Mouse (Mus musculus): ENCODE data around the gene Abca12. TPM values are rescaled to one million over a fixed set of nuclear protein-coding genes. Genes with fewer than 3 reads are reported as not detected.

The Abca12 gene
- total RNA-seq, 2 experiments from 2014 or later = 3.0 to 3.4 TPM

GRCm38 (mm10) chr1:71341370-71342260 lies 73.1 kb downstream of the Abca12 start:
- DNase-seq (ENCODE audit: low spot score) = no peak
- intact Hi-C loops (cut with DNase I) = no loop called here

- intact Hi-C loops (cut with DNase I) = no loop called here
- DNase-seq (ENCODE audit: low spot score) = no peak
These were observed 76.0 kb downstream of the Abca12 start for GRCm38 (mm10) chr1:71338548-71339340.

GRCm38 (mm10) chr1:71330349-71330748 lies 84.4 kb downstream of the Abca12 start:
- intact Hi-C loops (cut with DNase I) = no loop called here

DNA sequence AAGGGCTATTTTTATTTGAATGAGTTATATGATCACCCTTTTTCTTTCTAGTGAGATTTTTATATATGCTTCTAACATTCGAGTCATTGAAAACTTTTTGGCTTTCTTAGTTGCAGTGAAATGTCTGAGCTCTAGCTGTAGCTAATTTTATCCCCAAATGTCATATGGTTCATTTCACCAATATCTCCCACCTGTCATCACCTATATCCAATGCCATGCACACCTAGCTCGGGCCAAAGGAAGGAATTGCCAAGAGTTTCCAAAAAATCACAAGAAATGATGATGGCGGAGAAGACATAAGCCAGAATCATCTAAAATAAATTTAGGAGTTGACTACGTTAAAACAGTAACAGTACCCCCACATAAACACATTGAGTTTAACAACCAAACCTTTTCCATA lies 102.5 kb downstream of the Abca12 start:
- intact Hi-C loops (cut with DNase I) = no loop called here
- DNase-seq (ENCODE audit: low spot score) = no peak

More at GRCm38 (mm10) chr1:71330349-71330748, 84.4 kb downstream of the Abca12 start:
- DNase-seq (ENCODE audit: low spot score) = no peak

GRCm38 (mm10) chr1:71310614-71311013 lies 104.1 kb downstream of the Abca12 start:
- intact Hi-C loops (cut with DNase I) = no loop called here
- DNase-seq (ENCODE audit: low spot score) = no peak

DNA sequence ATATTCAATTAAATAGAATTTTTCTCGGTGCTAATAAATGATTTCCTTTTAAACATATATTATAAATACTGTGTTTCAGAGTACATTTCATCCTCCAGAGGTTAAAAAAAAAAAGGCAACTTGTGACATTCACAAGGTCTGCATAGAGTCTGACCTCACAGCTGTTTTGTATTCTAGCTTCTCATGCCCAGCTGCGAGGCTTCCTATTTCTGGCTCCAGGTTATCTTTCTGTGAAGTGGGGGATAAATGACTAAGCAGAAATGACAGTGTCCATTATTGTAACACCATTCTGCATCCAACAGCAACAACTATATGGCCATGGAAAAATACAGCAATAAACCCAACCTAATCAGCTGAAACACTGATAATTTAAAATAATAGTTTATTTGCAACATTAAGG lies 107.3 kb downstream of the Abca12 start:
- no peak for DNase-seq (ENCODE audit: low spot score)
- intact Hi-C loops (cut with DNase I) = no loop called here

DNA sequence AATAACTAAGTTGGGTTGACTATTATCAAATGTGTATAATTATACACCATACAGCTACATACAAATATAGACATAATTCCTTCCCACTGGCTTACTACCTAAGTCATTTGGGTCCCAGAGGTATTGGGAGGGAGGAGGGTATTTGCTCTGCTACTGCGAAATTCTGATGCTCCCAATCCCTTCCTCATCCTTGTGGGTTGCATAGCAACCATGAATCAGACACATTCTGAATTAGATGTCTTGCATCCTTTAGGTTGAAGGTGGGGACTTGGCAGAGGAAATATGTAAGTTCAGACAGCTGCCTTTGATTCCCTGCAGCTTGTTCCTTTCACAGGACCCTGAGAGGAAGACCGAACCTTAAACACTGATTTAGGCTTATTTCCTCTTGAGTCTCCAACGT lies 108.5 kb downstream of the Abca12 start:
- DNase-seq (ENCODE audit: low spot score) = no peak
- intact Hi-C loops (cut with DNase I) = no loop called here

GRCm38 (mm10) chr1:71304588-71304987 lies 110.1 kb downstream of the Abca12 start:
- no peak for DNase-seq (ENCODE audit: low spot score)
- intact Hi-C loops (cut with DNase I) = no loop called here

GRCm38 (mm10) chr1:71297021-71297420 lies 117.7 kb downstream of the Abca12 start:
- intact Hi-C loops (cut with DNase I) = no loop called here
- no peak for DNase-seq (ENCODE audit: low spot score)

GRCm38 (mm10) chr1:71296585-71296984 lies 118.1 kb downstream of the Abca12 start:
- intact Hi-C loops (cut with DNase I) = no loop called here

GRCm38 (mm10) chr1:71291917-71292316 lies 122.8 kb downstream of the Abca12 start:
- DNase-seq (ENCODE audit: low spot score) = no peak
- intact Hi-C loops (cut with DNase I) = no loop called here

More at GRCm38 (mm10) chr1:71296585-71296984, 118.1 kb downstream of the Abca12 start:
- no peak for DNase-seq (ENCODE audit: low spot score)

DNA sequence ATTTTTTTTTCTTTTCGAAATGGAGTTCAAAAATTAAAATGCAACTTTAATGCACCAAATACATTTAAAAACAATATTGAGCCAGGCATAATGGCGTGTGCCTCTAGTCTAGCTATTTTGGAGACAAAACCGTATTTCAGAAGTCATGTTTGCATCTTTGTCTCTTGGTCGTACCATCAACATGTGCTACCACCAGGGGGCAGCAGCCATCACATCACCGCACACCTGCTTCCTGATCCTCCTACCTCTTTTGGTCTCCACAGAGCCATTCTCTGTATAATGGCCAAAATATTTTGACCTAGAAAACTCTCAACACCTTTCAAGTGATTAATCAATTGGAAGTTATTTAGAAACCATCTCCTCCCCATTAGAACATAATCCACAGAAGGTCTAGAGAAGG lies 125.2 kb downstream of the Abca12 start:
- no peak for DNase-seq (ENCODE audit: low spot score)
- intact Hi-C loops (cut with DNase I) = loop anchor here (2.0 to 5.0 kb wide), 3 partner anchors 73 to 833 kb away; no protein-coding TSS in a partner anchor

DNA sequence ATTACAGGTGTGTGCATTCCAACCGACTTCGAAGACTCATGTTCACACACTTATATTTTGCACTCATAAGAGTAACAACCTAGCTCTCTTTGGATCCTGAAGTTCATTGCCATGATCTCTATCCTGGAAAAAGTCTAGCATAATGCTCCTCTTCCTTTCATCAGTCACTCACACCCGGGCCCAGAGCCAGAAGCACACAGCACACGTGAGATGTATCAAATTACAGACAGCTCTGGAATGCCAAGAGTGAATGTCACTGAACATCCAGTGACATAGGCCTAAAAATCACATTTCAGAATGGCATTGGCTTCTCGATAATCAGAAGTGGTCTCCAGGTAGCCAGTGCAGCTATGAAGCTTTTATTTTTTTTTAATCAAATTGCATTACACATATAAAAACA lies 137.8 kb downstream of the Abca12 start:
- intact Hi-C loops (cut with DNase I) = no loop called here
- DNase-seq (ENCODE audit: low spot score) = no peak

DNA sequence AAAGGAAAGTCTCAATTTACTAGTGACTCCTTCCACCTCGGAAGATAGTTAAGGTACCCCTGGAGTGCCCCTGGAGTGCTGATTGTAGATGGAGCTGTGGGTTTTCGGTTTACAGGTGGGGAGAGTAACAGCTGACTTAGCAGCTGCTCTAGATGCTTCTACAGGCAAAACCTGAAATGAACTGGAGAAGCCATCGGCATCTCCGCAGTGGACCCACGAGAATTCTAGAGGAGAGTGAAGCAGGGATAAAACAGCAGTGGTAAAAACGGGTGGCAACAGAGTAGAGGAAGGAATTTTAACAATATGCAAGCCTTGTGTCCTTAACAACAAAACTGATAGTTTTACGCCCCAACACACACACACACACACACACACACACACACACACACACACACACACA lies 142.2 kb downstream of the Abca12 start:
- intact Hi-C loops (cut with DNase I) = no loop called here
- no peak for DNase-seq (ENCODE audit: low spot score)

DNA sequence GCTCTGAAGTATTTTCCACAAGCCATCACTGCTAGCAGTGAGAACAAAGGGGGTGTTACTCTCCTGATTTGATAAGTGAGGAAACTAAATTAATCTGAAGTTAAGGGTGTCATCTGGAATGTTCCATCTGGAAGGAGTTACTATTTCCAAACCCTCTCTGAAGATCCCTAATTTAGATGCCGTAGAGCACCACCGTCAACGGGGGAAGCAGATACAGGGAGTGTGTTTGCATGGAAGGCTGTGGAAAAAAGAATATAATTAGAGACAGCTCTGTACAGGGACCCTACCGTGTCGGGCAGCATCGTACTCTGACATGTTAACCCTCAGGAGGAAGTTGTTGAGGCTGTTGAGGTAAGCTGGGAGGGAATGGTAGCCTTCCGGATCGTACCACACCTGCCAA lies 142.6 kb downstream of the Abca12 start:
- intact Hi-C loops (cut with DNase I) = no loop called here
- DNase-seq (ENCODE audit: low spot score) = no peak

- intact Hi-C loops (cut with DNase I) = no loop called here
- no peak for DNase-seq (ENCODE audit: low spot score)
These were observed 144.6 kb downstream of the Abca12 start for GRCm38 (mm10) chr1:71270083-71270482.

DNA sequence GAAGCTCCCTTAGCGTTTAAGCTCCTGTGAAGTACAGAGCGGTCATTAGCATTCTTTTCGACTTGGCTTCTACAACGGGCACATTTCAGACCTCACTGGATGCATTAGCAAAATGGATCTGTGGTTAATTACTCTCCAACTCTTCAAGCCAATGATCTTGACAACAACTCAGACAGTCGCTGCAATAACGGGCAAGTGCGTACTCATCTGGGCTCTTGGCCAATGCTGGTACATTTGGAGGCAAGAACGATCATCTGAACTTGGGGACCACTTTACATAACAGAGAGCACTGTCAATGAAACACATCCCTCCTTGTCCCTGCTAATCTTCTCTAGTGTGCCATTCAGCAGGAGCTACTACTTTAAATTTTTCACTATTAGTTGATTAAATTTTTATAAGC lies 148.1 kb downstream of the Abca12 start:
- intact Hi-C loops (cut with DNase I) = no loop called here
- no peak for DNase-seq (ENCODE audit: low spot score)

GRCm38 (mm10) chr1:71263532-71263931 lies 151.2 kb downstream of the Abca12 start:
- intact Hi-C loops (cut with DNase I) = no loop called here
- no peak for DNase-seq (ENCODE audit: low spot score)

- intact Hi-C loops (cut with DNase I) = no loop called here
- no peak for DNase-seq (ENCODE audit: low spot score)
These were observed 170.1 kb downstream of the Abca12 start for GRCm38 (mm10) chr1:71244647-71245046.

GRCm38 (mm10) chr1:71241396-71241795 lies 173.3 kb downstream of the Abca12 start:
- intact Hi-C loops (cut with DNase I) = no loop called here

GRCm38 (mm10) chr1:71239586-71239985 lies 175.1 kb downstream of the Abca12 start:
- intact Hi-C loops (cut with DNase I) = no loop called here
- DNase-seq (ENCODE audit: low spot score) = no peak

More at GRCm38 (mm10) chr1:71241396-71241795, 173.3 kb downstream of the Abca12 start:
- DNase-seq (ENCODE audit: low spot score) = no peak

Measured in heart, postnatal 25 days (tissue).